Mouse (Mus musculus): ENCODE results near the gene Ifitm5.

DNA sequence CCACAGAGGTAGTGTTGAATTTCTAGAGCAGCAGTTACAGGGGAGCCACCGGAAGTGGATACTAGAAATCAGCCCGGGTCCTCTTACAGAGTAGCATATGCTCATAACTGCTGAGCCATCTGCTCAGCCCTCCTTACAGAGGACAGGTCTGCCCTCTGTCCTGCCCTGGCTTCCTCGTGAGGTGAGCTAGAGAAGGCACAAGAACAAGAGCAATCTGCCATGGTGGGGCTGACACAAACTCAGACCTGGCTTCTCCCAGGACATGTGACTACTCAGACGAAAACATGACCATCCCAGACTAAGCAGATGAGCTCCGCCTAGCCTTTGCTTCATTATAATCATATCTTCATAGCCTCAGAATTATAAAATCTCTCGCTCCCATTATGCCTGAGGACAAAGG, 1.7 kb upstream of the Ifitm5 start:
- TF ChIP-seq CTCF (IDR thresholded peaks at IDR 0.05; ENCODE audit: low read depth) (no peak), EP300 (IDR thresholded peaks at IDR 0.05; ENCODE audit: low read depth) (no peak)

Measured in heart, postnatal 0 days (tissue).